Mouse (Mus musculus) gastrocnemius, adult 8-10 months (tissue): ENCODE data around the gene I0C0044D17Rik. TPM values are rescaled to one million over a fixed set of nuclear protein-coding genes. Genes with fewer than 3 reads are reported as not detected.
"Not testable (repeated sequence)": the region's sequence is repeated elsewhere in the genome, so short reads cannot be mapped to it uniquely, and the experiment has no call there.

Experiments
- DNase-seq, 2 experiments: peaks; one replicate each; pipeline ENCODE4 v3.0.0; 2022; ENCODE audit warnings: low spot score in 2 of 2
- total RNA-seq, 4 experiments: library from RNA; stranded (reverse); gene quantifications; 2 replicates each; pipeline ENCODE4 v1.2.4; 2022

The I0C0044D17Rik gene
- not detected for total RNA-seq

- DNase-seq = not testable (repeated sequence)
These were observed at the start of gene I0C0044D17Rik for GRCm38 (mm10) chr4:98823740-98824139. TSS of gene I0C0044D17Rik (minus strand) at chr4:98823840.

DNA sequence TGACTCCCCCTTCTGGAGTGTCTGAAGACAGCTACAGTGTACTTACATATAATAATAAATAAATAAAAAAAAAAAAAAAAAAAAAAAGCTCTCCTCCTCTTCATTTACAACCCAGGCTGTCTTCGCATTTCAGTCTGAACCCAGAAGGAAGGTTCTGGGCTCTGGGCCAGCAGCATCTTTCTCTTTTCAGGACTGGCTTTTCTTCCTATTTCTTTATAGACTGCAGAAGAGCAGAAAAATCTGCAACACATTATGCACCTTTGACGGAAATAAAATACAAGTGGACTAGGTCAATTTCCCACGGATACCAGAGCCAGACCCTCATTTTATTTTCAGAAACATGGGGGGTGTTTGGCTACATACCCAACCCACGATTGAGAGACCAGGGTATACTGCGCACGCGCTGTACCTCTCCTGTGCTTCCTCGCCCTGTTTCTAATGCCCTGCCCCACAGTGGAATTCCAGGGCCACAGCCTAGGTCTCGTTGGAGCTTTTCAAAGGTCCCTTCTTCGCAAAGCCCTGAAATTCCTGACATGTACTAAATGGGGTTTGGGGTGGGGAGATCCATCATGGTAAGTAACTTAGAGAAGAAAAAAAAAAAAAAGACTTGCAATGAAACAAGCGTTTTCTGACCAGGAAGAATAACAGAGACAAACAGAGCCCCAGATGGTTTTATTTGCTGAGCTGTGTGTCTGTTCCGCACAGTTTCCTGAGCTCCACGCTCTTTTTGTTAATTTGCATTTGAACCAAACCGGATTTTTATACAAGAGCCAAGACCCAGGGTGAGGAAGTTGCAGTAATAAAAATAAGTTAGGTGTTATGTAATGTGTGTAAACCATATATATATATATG, 42.0 kb upstream of the I0C0044D17Rik start:
- no peak for DNase-seq

GRCm38 (mm10) chr4:98864546-98864945, 40.9 kb upstream of the I0C0044D17Rik start:
- no peak for DNase-seq

- no peak for DNase-seq
These were observed 40.5 kb upstream of the I0C0044D17Rik start for GRCm38 (mm10) chr4:98864094-98864493.

DNA sequence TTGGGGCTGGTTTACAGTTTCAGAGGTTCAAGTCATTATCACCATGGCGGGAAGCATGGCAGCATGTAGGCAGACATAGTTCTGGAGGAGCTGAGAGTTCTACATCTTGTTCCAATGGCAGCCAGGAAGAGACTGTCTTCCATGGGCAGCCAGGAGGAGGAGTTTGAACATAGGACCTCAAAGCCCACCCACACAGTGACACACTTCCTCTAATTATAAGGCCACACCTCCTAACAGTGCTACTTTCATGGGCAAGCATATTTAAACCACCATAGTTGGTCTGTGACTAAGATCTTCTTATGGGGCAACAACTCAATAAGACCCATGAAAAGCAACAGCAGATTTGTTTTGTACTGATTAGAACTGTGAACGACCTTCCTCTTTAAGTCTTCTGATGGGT, 39.8 kb upstream of the I0C0044D17Rik start:
- no peak for DNase-seq

DNA sequence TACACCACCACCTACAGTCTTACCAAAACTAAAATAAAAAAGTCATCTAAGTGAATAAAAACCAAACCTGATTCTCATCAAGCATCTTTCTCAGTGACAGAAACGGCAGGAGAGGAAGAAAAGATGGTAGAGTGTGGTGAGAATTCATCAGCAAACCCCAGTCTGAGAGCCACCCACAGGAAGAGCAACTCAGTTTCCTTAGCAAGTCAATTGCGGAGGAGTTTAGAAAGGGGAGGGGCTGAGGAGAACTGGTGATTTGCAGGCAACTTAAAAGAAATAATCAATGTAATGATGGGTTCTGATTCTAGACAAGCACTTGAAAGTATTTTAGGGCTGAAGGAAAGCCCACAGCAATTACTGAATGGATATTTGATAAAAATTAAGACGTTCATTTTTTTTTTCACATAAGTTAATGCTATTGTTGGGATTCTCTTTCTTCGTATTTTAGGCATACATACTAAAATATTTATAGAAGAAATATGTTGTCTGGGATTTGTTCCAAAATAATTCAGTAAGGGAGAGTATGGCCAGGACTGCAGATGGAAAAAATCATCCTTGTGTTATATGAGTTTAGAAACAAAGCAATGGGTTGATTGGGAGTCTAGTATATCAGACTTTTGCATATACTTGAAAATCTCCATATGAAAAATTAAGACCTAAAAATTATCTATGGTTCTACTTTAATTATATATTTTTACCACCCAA, 34.7 kb upstream of the I0C0044D17Rik start:
- DNase-seq = no peak

DNA sequence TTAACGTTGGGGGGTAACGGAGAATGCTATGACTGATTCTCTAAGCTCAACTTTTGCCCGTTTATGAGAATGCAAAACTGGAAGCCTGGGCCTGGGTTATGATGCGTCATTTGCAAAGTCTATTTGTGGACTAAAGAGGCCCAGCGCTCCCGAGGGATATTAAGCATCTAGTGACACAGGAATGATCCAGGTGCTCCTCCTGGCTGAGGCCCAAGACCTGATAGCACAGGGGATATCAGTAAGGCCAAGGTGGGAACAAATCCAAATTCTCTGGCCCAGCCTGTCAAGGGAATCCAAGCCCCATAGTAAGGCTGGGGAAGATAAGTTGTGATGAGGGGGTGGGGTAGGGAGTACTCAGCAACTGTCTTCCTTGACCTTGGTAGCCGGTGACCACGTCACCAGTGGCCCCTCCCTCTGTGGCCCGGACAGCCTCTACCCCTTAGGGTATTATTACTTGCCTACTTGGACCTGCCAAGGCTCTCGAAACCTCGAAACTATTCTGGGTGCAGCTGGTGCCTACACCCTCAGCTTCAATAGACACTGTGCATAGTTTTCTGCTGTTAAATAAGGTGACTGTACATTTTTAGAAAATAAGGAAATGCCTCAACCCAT, 33.5 kb upstream of the I0C0044D17Rik start:
- no peak for DNase-seq

DNA sequence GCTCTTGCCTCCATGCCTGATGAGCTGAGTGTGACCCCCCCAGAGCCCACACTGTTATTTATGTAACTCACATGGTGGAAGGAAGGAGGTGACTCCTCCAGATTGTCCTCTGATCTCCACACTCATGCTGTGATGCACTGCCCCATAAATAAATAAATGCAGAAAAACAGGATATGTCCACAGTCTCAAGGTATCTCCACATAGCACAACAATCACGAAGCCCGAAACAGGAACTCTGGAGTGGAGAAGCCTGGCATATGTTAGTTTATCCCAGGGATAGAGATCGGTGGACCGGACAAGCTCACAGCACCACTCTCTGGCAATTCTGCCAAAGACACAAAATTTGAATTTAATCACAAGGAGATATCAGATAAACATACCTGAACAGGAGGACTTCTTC, 30.3 kb upstream of the I0C0044D17Rik start:
- no peak for DNase-seq

GRCm38 (mm10) chr4:98850485-98850884, 26.8 kb upstream of the I0C0044D17Rik start:
- DNase-seq = not testable (repeated sequence)

DNA sequence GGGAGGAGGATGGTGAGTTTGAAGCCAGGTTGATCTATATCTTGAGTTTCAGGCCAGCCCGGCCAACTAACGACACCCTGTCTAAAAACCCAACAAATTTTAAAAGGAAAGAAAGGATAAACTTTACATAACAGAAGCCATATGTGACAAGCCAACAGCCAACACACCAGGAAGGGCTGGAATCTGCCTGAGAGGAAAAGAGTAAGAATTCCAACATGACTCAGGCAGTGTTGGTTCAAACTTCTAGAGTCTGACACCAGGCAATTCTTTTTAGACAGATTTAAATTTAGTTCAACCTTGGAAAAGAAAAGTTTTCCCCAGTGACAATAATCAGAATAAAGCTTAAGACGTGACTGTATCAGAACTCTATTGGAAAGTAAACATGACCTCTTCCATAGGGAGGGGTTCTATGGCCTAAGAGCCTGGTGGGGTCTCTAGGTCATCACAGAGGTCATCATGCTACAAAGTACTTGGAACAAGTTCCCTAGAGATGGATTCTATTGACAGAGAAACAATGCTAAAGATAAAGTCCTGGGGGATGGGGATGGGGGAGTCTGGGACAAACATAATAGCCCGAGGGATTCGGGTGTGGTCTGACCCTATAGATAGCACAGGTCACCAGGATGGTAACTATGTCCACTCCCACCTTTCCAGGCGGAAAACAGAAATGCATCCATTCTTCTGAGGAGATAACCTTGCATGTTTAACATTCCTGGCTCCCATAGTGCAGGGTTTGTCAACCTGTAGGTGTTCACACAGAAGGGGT, 23.7 kb upstream of the I0C0044D17Rik start:
- DNase-seq = no peak

- no peak for DNase-seq
These were observed 22.8 kb upstream of the I0C0044D17Rik start for GRCm38 (mm10) chr4:98846396-98846795.

GRCm38 (mm10) chr4:98845687-98846125, 22.1 kb upstream of the I0C0044D17Rik start:
- DNase-seq = no peak

GRCm38 (mm10) chr4:98845201-98845600, 21.6 kb upstream of the I0C0044D17Rik start:
- no peak for DNase-seq

DNA sequence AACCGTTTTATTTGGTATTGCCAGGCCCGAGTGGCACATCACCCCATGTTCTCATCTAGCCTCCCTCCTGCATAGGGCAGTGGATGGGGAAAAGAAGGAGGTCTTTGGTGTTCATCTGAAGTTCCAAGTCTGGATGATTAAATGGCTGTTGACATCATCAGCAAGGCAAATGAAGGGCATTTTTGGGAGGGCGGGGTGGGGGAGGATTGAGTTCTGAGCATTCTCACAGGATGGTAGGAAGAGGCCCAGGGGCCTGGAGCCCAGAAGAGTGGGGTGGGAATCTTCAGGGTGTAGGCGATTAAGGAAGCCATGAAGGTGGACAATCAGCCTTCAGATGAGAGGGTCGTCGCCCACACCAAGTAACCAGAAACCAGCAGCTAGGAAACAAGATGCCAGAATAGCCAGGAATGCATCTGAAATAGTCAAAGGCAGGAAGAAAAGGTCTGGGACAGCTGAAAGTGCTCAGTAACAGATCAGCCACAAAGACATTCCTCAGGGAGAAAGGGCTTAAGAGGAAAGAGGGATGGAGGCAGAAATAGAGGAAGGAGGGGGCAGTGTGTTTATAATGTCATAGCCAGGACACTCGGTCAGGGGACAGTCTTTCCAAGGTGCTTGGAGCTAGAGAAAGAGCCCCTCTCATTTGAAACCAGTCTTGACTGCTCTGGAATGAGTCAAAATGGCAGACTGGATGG, 20.4 kb upstream of the I0C0044D17Rik start:
- DNase-seq = no peak

DNA sequence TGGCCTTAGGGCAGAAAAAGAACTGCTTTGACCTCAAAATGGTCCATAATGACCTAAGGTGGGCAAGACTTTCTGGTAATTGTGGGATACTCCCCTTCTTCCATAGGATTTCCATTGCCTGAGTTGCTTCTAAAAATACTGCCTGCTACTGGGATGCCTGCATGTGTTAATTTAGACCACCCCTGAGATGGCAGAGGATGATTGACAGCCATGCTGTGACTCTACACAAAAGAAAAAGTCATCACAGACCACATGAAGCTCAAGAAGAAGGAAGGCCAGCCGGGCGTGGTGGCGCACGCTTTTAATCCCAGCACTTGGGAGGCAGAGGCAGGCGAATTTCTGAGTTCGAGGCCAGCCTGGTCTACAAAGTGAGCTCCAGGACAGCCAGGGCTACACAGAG, 17.6 kb upstream of the I0C0044D17Rik start:
- DNase-seq = not testable (repeated sequence)

- no peak for DNase-seq
These were observed 16.9 kb upstream of the I0C0044D17Rik start for GRCm38 (mm10) chr4:98840526-98840925.

- DNase-seq = no peak
These were observed 15.3 kb upstream of the I0C0044D17Rik start for GRCm38 (mm10) chr4:98838913-98839312.

DNA sequence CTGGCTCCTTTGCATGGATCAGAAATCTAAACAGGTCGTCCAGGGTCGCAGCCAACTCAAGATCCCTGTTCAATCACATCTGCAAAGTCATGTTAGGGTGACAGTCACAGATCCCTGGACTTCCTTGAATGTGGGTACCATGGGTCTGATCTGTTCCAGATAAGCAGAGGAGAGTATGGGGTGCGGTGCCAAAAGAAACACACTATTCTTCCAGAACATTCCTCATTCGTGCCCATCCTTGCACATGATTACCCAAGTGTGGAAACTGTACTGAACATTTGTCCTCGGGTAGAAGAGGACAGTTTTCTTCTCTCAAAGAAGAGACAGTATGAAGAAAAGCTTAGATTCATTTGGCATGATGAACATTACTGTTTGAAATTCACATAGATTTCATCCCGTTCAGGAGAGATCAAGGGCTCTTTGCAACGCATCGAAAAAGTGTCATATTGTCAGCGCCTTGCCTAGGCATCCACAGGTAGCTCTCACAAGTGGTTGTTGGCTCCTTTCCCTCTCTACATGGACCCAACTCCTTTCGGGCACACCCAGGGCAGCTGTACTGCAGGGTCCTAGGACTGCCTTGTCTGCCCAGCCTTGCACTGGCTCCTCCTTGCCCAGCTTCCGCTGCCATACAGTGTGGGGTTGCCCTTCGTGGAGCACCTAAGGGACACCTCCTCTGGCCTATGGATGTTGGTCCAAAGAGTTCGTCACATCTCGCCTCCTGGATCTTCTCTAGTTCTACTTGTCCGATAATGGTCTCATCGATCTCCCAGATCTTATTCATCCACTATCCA, 14.3 kb upstream of the I0C0044D17Rik start:
- DNase-seq = no peak

DNA sequence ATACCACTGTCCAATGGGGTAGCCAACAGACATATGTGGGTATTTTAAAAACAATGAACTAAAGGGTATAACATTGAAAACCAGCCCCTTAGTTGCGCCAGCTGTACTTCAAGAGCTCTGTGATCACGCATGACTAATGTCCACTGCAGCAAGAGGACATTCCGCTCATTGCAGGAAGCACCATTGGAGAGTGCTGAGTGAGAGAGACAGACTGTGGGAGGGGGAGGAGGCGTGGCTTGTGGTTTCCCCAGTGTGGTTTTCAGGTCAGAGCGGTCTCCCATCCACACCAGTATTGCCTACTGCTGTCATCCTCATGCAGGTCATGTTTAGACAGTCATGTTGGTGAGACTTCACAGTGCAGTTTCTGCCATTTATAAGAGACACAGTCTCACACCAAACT, 12.9 kb upstream of the I0C0044D17Rik start:
- DNase-seq = no peak

- no peak for DNase-seq
These were observed 11.1 kb upstream of the I0C0044D17Rik start for GRCm38 (mm10) chr4:98834782-98835181.
